Mouse (Mus musculus) adrenal gland, postnatal 36 days (tissue): ENCODE measurements around the gene Ncor2. TPM values are rescaled to one million over a fixed set of nuclear protein-coding genes. Genes with fewer than 3 reads are reported as not detected.

Source experiments
- DNase-seq, 2 experiments: peaks; one replicate each; pipeline ENCODE4 v3.0.0; 2021; ENCODE audit warnings: mixed read lengths in 1 of 2
- total RNA-seq, 2 experiments: library from RNA; stranded (reverse); gene quantifications; 2 replicates each; pipeline ENCODE4 v1.2.3; 2021

Gene Ncor2
- total RNA-seq, 2 experiments from 2014 or later: 217 to 310 TPM

DNA sequence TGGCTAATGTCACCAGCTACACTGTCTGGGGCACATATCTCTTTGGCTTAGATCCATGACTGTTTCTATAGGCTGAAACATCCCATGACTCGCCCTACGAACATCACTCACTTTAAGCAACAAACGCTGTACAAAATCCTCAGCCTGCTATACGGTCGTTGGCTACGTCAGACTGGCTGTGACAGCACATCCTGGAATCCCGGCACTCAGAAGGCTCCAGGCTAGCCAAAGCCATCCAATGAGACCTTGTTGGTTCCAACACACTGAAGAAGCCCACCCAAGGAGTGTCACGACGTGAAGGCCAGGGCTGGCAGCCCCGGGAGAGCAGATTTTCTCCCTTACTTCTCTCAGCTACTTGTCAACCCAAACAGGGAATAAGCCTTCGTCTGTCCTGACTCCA is 82.7 kb downstream of the Ncor2 start:
- DNase-seq: no peak

DNA sequence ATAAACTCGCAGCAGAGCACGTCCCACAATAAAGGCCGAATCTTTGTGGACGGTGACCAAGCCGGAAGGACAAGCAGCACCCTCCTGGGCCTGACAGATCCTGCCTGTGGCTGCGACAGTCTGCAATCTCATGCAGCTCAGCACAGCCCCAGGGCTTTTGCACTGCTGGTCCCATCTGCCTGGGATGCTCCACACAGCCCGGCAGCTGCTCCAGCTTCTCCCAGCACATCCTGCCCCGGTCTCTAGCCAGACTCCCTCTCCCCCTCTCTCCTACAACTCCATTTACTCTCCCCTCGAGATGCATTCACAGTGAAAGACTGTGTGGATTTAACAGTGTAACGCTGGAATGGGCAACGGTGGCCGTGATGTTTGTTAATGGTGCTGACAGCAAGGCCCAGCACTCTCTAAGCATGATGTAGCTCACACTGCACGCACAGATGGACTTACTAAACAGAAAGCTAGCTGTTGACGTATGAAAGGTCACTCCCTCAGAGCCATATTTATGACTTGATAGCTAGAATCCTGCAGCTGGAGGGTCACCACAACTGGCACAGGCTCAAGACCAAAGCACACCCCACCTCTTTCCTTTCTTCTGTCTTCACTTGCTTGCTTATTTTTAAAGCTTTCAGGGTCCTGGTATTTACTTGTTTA is 83.4 kb downstream of the Ncor2 start:
- no peak for DNase-seq

DNA sequence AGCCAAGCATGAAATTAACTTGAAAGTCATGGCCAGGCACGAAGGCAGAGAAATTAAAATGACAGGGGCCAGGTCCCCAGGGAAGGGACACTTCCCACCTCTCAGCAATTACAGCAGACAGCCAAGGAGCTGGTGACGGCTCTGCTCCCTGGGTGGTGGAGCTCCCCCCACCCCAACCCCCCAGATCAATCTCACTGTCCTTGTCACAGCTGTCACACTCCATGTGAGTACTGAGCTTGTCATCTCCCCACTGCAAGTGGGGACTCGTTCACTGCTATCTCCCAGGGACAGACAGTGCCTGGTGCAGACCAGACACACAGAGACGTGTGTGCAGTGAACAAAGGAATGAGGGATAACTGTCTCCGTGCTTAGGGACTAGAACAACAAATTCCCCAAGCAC is 85.2 kb downstream of the Ncor2 start:
- DNase-seq: no peak

DNA sequence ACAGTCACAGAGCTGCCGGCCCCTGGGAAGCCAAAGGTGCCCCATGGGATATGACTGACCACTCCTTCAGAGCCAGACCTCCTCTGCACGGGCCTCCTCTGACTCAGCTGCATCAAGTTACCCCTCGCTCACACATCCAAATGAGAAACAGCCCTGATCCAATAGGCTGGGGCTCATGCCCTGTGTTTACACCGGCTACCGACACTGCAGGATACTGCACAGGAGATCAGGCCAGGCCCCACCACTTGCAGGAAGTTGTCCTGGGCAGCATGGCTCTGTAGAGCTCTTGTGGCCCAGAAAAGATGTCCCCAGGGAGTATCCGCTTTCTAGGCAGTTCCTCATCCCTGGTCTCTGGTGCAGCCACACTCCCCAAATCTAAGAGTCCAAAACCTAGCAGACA is 90.9 kb downstream of the Ncor2 start:
- DNase-seq: no peak

- no peak for DNase-seq
These were observed 93.9 kb downstream of the Ncor2 start for GRCm38 (mm10) chr5:125085097-125085617.

- DNase-seq: peak in 1 of 2 experiments; percentile 33
These were observed 95.3 kb downstream of the Ncor2 start for GRCm38 (mm10) chr5:125083674-125084073.

- DNase-seq: peak; percentile 98
These were observed 97.5 kb downstream of the Ncor2 start for GRCm38 (mm10) chr5:125081318-125082101.

DNA sequence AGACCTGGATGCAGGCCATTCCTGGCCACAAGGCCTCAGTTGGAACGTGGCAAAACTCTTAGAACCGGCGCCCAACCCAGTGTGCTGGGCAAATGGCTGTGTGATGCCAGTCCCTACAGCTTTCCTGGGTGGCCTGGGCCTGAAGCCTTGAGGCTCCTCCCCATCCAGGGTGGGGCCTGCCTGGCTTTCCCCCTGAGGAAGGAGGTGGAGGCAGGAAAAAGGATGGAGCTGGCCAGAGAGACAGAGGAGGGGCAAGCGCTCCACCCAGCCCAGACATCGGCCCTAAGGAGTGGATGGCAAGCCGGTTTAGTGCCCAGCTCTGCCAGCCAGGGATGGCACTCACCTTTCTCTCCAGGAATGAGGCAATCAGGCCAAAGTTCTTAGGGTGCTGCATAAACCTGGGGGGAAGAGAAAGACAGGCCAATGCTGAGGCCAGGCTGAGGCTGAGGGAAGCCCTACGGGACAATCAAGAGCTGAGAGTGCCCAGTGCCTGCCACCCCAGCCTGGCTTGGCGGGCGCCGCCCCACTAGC is 98.2 kb downstream of the Ncor2 start:
- DNase-seq: peak; percentile 70 to 71

- no peak for DNase-seq
These were observed 98.7 kb downstream of the Ncor2 start for GRCm38 (mm10) chr5:125080352-125080751.

GRCm38 (mm10) chr5:125078220-125078619 is 100.8 kb downstream of the Ncor2 start:
- no peak for DNase-seq

- no peak for DNase-seq
These were observed 102.8 kb downstream of the Ncor2 start for GRCm38 (mm10) chr5:125076183-125076582.

- DNase-seq: peak; percentile 67 to 68
These were observed 104.3 kb downstream of the Ncor2 start for GRCm38 (mm10) chr5:125074571-125075171.

DNA sequence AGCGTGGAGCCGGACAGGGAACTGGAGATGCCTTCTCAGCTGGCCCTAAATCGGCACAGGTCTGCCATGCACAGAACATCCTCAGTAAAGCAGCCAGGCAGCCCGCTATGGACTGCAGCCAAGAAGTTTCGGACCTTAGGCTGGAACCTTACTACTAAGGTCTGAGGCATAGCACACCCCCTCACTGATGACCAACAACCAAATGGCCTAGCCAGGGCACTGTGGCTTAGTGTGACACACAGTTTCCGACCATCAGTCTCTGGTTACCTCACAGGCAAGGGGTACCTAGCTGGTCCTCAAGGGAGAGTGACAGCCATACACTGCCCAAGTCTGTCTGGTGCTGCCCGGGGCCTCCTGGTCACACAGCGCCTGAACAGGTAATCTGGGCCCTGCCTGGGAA is 105.1 kb downstream of the Ncor2 start:
- peak in 1 of 2 experiments; percentile 60 for DNase-seq

GRCm38 (mm10) chr5:125073335-125073734 is 105.7 kb downstream of the Ncor2 start:
- DNase-seq: no peak

DNA sequence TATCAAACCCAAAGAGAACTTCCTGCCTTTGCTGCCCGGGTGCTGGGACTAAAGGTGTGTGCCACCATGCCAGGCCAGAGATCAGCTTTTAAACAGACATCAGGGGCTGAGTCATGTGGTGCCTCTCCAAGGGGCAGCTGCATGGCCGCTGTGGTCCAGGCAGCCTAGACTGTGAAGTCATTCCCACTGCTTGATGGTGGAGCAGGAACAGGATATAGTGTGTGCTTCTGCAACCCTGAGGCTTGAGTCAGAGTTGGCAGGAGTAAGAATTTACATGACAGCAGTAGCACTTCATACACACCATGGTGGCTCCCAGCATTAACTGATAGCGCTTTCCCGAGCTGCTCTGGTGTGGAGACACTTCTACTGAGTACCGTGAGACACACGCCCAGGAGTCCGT is 106.6 kb downstream of the Ncor2 start:
- peak; percentile 36 to 46 for DNase-seq

DNA sequence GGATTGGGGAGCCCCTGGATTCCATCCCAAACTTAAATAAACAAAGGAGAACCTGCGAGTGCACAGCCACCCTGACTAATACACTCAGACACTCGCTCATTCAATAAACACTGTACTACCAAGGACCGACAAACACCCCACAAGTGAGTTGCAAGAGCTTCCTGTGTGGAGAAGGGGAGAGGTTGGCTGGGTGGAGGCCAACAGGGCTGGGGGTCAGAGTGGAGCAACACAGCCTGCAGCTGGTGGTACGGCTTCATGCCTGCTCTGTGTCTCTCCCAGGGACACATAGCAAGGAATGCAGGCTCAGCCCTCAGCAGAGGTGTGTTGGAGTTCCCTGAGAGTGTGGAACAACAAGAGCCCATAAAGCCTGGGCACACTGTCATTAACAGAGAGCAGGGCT is 107.1 kb downstream of the Ncor2 start:
- peak in 1 of 2 experiments; percentile 54 for DNase-seq

- peak in 1 of 2 experiments; percentile 45 for DNase-seq
These were observed 108.6 kb downstream of the Ncor2 start for GRCm38 (mm10) chr5:125070399-125070798.

GRCm38 (mm10) chr5:125069916-125070315 is 109.1 kb downstream of the Ncor2 start:
- no peak for DNase-seq

GRCm38 (mm10) chr5:125069426-125069825 is 109.6 kb downstream of the Ncor2 start:
- DNase-seq: no peak

GRCm38 (mm10) chr5:125068371-125068951 is 110.6 kb downstream of the Ncor2 start:
- DNase-seq: peak; percentile 57 to 76

DNA sequence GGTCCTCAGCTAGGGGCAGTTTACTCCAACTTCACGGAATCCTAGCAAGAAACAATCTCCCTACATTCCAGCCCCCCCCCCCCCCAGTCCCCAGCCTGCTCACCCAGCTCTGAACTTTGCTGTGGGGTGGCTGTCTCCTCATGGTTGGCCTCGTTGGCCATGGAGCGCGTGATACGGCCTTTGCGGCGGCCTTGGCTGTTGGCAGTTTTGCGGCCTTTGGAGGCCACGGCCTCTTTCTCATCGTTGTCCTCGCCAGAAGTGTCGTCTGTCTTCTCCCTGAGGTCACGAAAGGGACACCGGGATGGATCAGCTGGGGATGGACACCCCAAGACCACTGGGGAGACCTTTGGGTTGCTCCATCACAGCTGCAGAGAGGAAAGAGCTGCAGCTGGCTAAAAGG is 111.3 kb downstream of the Ncor2 start:
- DNase-seq: peak; percentile 84 to 90
